Mouse (Mus musculus): ENCODE data around the gene Bcorl1. TPM values are rescaled to one million over a fixed set of nuclear protein-coding genes. Genes with fewer than 3 reads are reported as not detected.

The Bcorl1 gene
- polyA plus RNA-seq (2016; fragmentation: Nextera tagmentation; extraction: Ambion mirVana) = 3.9 and 4.4 TPM in 2 replicates

- peaks cover 10% of the 10 kb centered on the region; the same call in 1 of the 2 replicates for H3K4me1 ChIP-seq
- H3K4me3 ChIP-seq = peak within 1 kb of the TSS; percentile 64
- H3K36me3 ChIP-seq = no peaks in the 10 kb centered on the region
- WGBS = 12% methylated on average over 31 of the region's 33 CpGs
- H3K27ac ChIP-seq = peak within 1 kb of the TSS; percentile 85
- H3K27me3 ChIP-seq (ENCODE audit: low read depth, poor library complexity, severe bottlenecking) = peaks cover 72% of the 10 kb centered on the region
- H3K9me3 ChIP-seq (replicated peaks) = no peaks in the 10 kb centered on the region
- peak; percentile 63 for DNase-seq (ENCODE audit: low spot score)
Observed at GRCm38 (mm10) chrX:48341141-48341540, at the start of gene Bcorl1. TSS of gene Bcorl1 (plus strand) at chrX:48341358.

- H3K4me1 ChIP-seq = no peaks in the 10 kb centered on the region
- H3K27me3 ChIP-seq (ENCODE audit: low read depth, poor library complexity, severe bottlenecking) = peaks cover 22% of the 10 kb centered on the region
- no peak overlapping the region for H3K27ac ChIP-seq
- no peaks in the 10 kb centered on the region for H3K9me3 ChIP-seq (replicated peaks)
- DNase-seq (ENCODE audit: low spot score) = no peak
- WGBS = 49% methylated on average over 3 of the region's 3 CpGs
- H3K36me3 ChIP-seq = no peaks in the 10 kb centered on the region
- H3K4me3 ChIP-seq = no peak overlapping the region
Observed at GRCm38 (mm10) chrX:48291413-48291812, 49.7 kb upstream of the Bcorl1 start.

- peaks cover 12% of the 10 kb centered on the region for H3K27me3 ChIP-seq (ENCODE audit: low read depth, poor library complexity, severe bottlenecking)
- no peaks in the 10 kb centered on the region for H3K36me3 ChIP-seq
- no peak overlapping the region for H3K4me3 ChIP-seq
- peaks cover 4% of the 10 kb centered on the region; the same call in 1 of the 2 replicates for H3K4me1 ChIP-seq
- 82% methylated on average over 4 of the region's 4 CpGs for WGBS
- no peak for DNase-seq (ENCODE audit: low spot score)
- no peak overlapping the region for H3K27ac ChIP-seq
- no peaks in the 10 kb centered on the region for H3K9me3 ChIP-seq (replicated peaks)
Observed at GRCm38 (mm10) chrX:48305356-48305755, 35.8 kb upstream of the Bcorl1 start.

GRCm38 (mm10) chrX:48310706-48311517 lies 30.2 kb upstream of the Bcorl1 start:
- Histone ChIP-seq H3K4me3 (peak overlapping the region; percentile 39), H3K4me1 (peaks cover 29% of the 10 kb centered on the region), H3K27me3 (ENCODE audit: low read depth, poor library complexity, severe bottlenecking) (peaks cover 51% of the 10 kb centered on the region), H3K27ac (peak overlapping the region; percentile 61), H3K9me3 (replicated peaks) (no peaks in the 10 kb centered on the region), H3K36me3 (no peaks in the 10 kb centered on the region)
- 14% methylated on average over 26 of the region's 26 CpGs for WGBS
- DNase-seq (ENCODE audit: low spot score) = peak; percentile 50

- DNase-seq (ENCODE audit: low spot score) = no peak
- Histone ChIP-seq H3K36me3 (no peaks in the 10 kb centered on the region), H3K4me3 (no peak overlapping the region), H3K9me3 (replicated peaks) (no peaks in the 10 kb centered on the region), H3K27me3 (ENCODE audit: low read depth, poor library complexity, severe bottlenecking) (peaks cover 58% of the 10 kb centered on the region), H3K27ac (no peak overlapping the region), H3K4me1 (peaks cover 29% of the 10 kb centered on the region)
- WGBS = 79% methylated on average over 5 of the region's 5 CpGs
Observed at GRCm38 (mm10) chrX:48311727-48312126, 29.4 kb upstream of the Bcorl1 start.

GRCm38 (mm10) chrX:48314530-48315079 lies 26.6 kb upstream of the Bcorl1 start:
- H3K27me3 ChIP-seq (ENCODE audit: low read depth, poor library complexity, severe bottlenecking) = peaks cover 69% of the 10 kb centered on the region
- H3K4me3 ChIP-seq = peak overlapping the region; percentile 53
- peak overlapping the region; percentile 46; the same call in 1 of the 2 replicates for H3K27ac ChIP-seq
- 8% methylated on average over 31 of the region's 33 CpGs for WGBS
- no peaks in the 10 kb centered on the region for H3K9me3 ChIP-seq (replicated peaks)
- H3K36me3 ChIP-seq = no peaks in the 10 kb centered on the region
- peaks cover 35% of the 10 kb centered on the region for H3K4me1 ChIP-seq
- DNase-seq (ENCODE audit: low spot score) = peak; percentile 78

- H3K27me3 ChIP-seq (ENCODE audit: low read depth, poor library complexity, severe bottlenecking) = peaks cover 53% of the 10 kb centered on the region
- DNase-seq (ENCODE audit: low spot score) = no peak
Observed at GRCm38 (mm10) chrX:48317444-48317843, 23.7 kb upstream of the Bcorl1 start.

GRCm38 (mm10) chrX:48318194-48318593 lies 23.0 kb upstream of the Bcorl1 start:
- H3K27ac ChIP-seq = no peak overlapping the region
- H3K9me3 ChIP-seq (replicated peaks) = no peaks in the 10 kb centered on the region
- WGBS = 14% methylated on average over 9 of the region's 9 CpGs
- H3K4me3 ChIP-seq = no peak overlapping the region
- H3K4me1 ChIP-seq = peaks cover 19% of the 10 kb centered on the region
- DNase-seq (ENCODE audit: low spot score) = no peak
- H3K27me3 ChIP-seq (ENCODE audit: low read depth, poor library complexity, severe bottlenecking) = peaks cover 53% of the 10 kb centered on the region
- H3K36me3 ChIP-seq = no peaks in the 10 kb centered on the region

More at GRCm38 (mm10) chrX:48317444-48317843, 23.7 kb upstream of the Bcorl1 start:
- H3K9me3 ChIP-seq (replicated peaks) = no peaks in the 10 kb centered on the region
- H3K27ac ChIP-seq = no peak overlapping the region
- 50% methylated on average over 3 of the region's 3 CpGs for WGBS
- no peaks in the 10 kb centered on the region for H3K36me3 ChIP-seq
- H3K4me1 ChIP-seq = peaks cover 23% of the 10 kb centered on the region
- no peak overlapping the region for H3K4me3 ChIP-seq

- H3K9me3 ChIP-seq (replicated peaks) = no peaks in the 10 kb centered on the region
- H3K27ac ChIP-seq = peak overlapping the region; percentile 85
- H3K4me1 ChIP-seq = peaks cover 10% of the 10 kb centered on the region; the same call in 1 of the 2 replicates
- H3K4me3 ChIP-seq = peak overlapping the region; percentile 64
- DNase-seq (ENCODE audit: low spot score) = peak; percentile 41
- WGBS = 5% methylated on average over 35 of the region's 35 CpGs
- peaks cover 66% of the 10 kb centered on the region for H3K27me3 ChIP-seq (ENCODE audit: low read depth, poor library complexity, severe bottlenecking)
- no peaks in the 10 kb centered on the region for H3K36me3 ChIP-seq
Observed at GRCm38 (mm10) chrX:48340441-48341049, 613 bp upstream of the Bcorl1 start.

GRCm38 (mm10) chrX:48341621-48342161 lies 533 bp downstream of the Bcorl1 start:
- Histone ChIP-seq H3K4me1 (peaks cover 10% of the 10 kb centered on the region; the same call in 1 of the 2 replicates), H3K36me3 (no peaks in the 10 kb centered on the region), H3K9me3 (replicated peaks) (no peaks in the 10 kb centered on the region), H3K4me3 (peak overlapping the region; percentile 64), H3K27me3 (ENCODE audit: low read depth, poor library complexity, severe bottlenecking) (peaks cover 77% of the 10 kb centered on the region), H3K27ac (peak overlapping the region; percentile 85)
- DNase-seq (ENCODE audit: low spot score) = peak; percentile 65
- WGBS = 8% methylated on average over 26 of the region's 73 CpGs

- H3K27ac ChIP-seq = no peak overlapping the region
- peak; percentile 29 for DNase-seq (ENCODE audit: low spot score)
Observed at GRCm38 (mm10) chrX:48342731-48343130, 1.6 kb downstream of the Bcorl1 start.

GRCm38 (mm10) chrX:48343461-48343952 lies 2.3 kb downstream of the Bcorl1 start:
- Histone ChIP-seq H3K27ac (peak overlapping the region; percentile 70), H3K4me1 (peaks cover 10% of the 10 kb centered on the region; the same call in 1 of the 2 replicates), H3K27me3 (ENCODE audit: low read depth, poor library complexity, severe bottlenecking) (peaks cover 77% of the 10 kb centered on the region), H3K9me3 (replicated peaks) (no peaks in the 10 kb centered on the region), H3K36me3 (no peaks in the 10 kb centered on the region), H3K4me3 (peak overlapping the region; percentile 64)
- peak; percentile 86 for DNase-seq (ENCODE audit: low spot score)
- WGBS = 3% methylated on average over 35 of the region's 36 CpGs

More at GRCm38 (mm10) chrX:48342731-48343130, 1.6 kb downstream of the Bcorl1 start:
- Histone ChIP-seq H3K4me3 (peak overlapping the region; percentile 64), H3K4me1 (peaks cover 10% of the 10 kb centered on the region; the same call in 1 of the 2 replicates), H3K9me3 (replicated peaks) (no peaks in the 10 kb centered on the region), H3K36me3 (no peaks in the 10 kb centered on the region), H3K27me3 (ENCODE audit: low read depth, poor library complexity, severe bottlenecking) (peaks cover 77% of the 10 kb centered on the region)
- 7% methylated on average over 16 of the region's 16 CpGs for WGBS

Measured in limb, embryonic 10.5 days (tissue).